Mouse (Mus musculus) kidney, adult 18-20 months (tissue): Measurements from ENCODE around the gene Timm23.
"Not testable (repeated sequence)": the region's sequence is repeated elsewhere in the genome, so short reads cannot be mapped to it uniquely, and the experiment has no call there.

Source experiments
- DNase-seq: peaks from one replicate; pipeline ENCODE4 v3.0.0; 2021

The Timm23 gene

DNA sequence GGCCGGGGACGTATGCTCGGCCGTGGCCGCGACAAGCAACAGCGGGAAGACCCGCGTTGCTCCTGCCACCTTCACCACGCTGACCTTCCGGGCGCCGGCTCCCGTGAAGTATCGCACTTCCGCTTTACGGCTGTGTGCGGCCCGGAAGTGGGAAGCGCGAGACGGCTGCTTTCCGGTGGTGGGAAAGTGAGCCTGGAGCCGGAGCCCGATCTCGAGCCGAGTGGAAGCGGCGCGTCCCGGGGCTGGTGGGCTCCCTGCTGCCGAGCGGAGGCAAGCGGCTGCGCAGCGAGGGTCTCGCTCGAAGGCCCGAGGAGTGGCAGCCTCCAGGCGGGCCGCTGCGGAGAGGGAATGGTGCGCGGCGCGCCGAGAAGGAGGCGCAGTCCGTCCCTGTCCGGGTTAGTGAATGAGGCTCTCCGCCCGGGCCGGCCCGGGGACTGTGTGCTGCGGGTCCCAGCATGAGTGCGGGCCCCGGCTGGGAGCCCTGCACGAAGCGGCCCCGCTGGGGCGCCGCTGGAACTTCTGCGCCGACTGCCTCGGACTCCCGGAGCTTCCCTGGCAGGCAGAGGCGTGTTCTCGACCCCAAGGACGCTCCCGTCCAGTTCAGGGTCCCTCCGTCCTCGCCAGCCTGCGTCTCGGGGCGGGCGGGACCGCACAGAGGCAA, at the start of gene Timm23, which contains the start of gene Parg:
Timm23 (minus strand) TSS at position 108 of the 661 bp plus-strand sequence.
Parg (plus strand) TSS at position 159 of the 661 bp plus-strand sequence.
- peak; percentile 91 for DNase-seq

DNA sequence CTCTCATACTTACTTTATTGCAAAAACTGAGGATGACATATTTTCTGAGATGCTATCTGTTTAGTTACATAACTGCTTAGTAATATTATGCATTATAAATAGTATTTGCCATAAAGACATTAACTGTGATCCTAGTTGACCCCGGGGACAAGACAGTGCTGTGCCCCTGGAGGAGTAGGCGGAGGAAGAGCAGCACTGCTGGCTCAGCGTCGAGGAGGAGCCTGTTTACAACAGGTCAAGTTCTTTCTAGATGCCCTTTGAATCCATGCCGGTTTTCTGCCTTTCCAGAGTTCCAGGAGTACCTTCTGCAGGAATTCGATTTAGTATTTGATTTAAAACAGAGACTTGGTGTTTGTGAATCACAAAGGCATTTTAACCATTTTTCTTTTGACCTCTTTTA, 47.9 kb upstream of the Timm23 start:
- peak; percentile 12 for DNase-seq

DNA sequence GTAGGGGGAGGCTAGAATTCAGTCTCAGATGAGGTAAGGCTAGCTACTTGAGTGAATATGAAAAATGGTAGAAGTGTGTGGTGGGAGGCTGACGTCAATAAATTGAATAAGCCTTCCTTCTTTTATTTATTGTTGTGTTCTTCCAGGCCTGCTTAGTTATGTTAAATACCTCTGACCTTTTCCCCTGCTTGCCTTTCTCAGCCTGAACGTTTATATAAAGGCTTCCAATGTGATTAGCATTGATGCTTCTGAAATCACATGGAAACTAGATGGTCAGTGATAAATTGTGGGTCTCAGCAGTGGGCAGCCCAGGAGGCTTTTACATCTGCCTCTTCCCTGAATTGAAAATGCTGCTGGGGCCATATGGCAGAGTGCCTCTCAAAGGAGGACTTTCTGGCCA, 44.3 kb upstream of the Timm23 start:
- no peak for DNase-seq

DNA sequence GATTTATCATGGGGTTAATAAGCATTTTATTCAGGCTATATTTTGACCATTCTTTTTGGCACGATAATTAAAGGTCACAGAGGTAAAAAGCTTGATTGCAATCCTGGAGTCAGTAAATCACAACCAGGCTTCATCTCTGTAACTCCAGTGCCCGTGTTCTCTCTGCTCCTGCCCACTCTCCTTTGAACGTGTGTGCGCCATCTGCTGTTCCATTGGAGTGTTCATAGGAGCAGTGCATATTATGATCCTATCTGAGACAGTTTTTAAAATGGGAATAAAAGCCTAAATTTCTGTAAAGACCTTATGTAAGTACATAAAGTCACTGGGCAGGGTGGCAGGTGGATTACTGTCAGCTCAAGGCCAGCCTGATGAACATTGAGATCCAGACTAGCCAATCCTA, 40.7 kb upstream of the Timm23 start:
- DNase-seq = no peak

DNA sequence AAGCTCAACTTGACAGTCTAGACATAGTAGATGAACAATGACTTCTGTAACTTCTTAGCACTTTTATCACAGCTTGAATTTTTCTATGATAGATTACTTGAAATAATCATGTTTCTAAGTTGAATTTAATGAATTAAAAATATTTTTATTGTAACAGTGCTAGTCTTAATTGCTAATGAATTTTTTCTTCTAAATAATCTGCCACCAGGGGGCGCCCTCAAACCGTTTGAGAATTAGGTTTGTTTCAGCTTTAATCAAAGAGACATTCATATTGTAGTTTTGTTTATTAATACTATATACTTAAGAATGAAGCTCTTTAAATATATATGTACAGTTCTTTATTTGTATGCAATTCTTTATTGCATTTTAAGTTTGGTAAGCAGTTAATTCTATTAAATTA, 27.3 kb upstream of the Timm23 start:
- peak; percentile 57 for DNase-seq

DNA sequence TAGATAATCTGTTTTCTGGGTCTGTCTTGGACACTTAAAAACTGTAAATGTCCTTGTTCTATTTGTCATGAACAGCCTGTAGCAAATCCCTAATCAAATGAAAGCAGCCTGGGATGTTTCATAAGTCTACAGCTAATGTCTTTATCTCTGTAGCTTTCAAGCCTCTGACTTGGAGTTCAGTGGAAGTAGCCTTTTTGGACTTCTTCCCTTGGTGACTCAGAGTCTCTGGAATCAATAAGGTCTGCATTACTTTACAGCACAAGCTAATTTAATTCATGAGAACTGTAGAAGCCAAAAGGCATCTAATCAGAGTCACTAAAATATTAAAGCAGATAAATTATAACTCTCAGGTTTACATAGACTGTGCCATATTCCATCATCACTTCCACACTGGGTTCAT, 24.9 kb upstream of the Timm23 start:
- DNase-seq = no peak

DNA sequence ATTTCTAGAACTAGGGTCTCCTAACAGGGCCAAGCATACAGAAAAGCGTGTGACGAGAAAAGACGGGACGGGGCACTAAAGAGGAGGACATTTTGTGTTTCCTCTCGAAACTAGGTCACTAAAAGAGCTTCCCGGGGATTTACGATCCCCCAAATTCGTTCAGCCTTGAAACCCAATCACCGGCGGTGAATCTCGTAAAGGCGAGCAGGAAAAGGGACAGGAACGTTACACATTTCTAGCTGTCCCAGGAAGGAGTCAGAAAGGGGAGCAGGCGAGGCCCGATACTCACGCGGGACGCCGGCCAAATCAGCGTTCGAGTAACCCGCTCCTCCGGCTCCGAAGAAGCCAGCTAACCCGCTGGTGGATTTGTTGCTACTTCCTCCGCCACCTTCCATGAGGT, 344 bp downstream of the Timm23 start:
- DNase-seq = no peak

DNA sequence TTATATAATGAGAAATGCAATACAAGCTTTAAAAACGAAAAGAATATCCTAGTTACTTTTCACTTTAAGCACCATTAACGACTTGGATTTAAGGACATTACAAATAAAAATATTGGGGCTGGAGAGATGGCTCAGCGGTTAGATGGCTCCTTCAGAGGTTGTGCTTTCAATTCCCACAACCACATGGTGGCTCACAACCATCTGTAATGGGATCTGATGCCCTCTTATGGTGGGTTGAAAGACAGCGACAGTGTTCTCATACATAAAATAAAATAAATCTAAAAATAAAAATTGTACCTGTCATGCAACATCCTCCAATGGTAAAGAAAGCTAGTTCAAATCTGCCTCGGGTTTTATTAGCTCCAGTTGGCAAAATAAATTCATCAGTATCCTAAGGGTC, 8.1 kb downstream of the Timm23 start:
- not testable (repeated sequence) for DNase-seq

DNA sequence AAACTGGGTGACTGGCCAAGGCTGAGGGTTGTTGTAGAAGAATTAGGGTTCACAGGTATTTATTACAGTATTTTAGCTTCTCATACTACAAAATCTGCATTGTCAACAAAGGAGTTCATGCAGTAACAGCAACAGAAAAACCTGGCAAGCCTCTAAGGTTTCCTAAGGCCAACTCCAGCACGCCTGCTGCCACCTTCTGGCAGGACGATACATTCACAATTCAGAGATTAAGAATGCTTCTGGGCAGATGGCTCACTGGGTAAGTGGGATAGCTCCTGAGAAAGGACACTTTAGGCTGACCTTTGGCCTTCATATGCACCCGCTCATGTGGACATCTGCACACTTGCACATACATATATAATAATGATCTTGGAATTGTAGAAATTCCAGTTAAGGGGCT, 9.3 kb downstream of the Timm23 start:
- DNase-seq = peak; percentile 60

DNA sequence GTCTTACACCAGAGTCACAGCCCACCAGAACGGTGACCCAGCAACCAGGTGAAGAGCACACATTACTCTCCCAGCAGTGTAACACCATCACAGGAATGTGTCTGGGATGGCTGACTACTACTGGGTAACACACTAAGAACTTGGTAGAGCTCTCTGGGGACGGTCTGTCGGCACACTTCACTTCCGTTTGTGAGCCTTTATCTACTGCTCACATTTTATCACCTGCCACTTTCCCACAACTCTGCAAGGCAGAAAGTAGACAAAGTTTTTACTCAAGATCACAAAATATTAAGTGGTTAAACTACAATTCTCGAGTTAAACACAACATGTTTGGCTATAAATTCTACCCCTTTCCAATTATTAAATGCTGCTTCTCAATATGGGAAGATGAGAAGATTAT, 9.8 kb downstream of the Timm23 start:
- DNase-seq = no peak

DNA sequence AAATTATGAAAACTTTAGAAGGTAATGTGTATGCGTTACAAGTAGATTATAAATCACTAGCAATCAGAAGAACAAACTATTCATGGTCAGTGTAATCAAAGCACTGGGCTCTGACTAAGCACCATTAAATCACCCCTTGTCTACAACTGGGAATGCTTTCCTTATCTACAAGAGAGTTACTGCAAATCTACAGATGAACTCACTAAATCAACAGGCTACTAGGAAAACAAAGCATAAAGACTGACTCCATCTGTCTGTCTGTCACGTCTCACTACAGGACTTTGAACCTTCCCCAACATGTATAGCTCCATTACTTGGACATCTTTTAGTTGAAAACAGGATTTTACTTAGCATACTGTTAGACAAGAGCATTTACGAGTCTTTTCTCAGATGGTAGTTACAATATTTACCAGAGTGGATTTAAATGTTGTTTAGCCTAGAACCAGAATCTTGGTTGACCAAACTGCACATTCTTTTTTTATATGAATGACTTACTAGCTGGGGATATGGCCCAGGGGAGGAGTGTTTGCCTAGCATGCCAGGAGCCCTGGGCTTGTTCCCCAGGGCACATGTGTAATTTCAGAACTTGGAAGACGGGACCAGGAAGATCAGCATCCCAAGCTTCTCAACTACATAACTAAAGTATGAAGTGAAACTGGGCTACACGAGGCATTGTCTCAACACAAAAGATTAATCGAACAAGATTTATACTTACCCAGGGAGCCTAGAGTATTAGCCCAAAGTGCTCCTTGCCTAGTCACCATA, 10.9 kb downstream of the Timm23 start:
- DNase-seq = no peak

DNA sequence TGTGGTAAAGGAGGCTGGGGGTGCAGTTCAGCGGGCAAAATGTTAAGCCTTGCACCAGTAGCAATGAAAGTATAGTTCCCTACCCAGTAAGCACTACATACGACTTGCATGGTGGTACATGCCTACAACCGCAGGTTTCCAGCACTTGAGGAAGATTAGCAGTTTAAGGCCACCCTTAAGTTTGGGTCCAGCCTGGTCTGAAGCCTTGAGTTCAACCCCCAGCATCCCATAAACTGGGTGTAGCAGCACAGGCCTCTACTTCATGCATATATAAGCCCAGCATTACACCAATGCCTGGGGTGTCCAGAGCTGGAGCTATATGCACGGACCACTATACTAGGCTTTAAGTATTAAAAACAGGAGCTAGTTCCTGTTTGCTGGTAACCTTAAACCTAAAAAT, 17.9 kb downstream of the Timm23 start:
- no peak for DNase-seq

DNA sequence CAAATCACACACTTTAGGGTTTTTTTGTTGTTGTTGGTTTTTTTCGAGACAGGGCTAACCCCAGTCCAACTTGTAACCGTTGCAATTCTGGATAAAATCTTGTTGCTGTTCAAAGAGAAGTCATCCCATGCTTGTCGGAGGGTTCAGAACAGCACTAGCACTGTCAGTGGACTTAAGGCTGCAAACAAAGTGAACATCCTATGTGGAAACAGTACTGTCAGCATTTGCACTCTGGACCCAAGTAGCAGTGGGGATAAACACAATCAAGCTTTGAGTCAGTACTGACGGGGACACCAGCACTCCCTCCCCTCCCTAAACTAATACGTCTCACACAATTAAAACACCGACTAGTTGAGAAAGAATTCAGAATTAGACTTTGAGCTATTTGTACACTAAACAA, 20.8 kb downstream of the Timm23 start:
- no peak for DNase-seq

DNA sequence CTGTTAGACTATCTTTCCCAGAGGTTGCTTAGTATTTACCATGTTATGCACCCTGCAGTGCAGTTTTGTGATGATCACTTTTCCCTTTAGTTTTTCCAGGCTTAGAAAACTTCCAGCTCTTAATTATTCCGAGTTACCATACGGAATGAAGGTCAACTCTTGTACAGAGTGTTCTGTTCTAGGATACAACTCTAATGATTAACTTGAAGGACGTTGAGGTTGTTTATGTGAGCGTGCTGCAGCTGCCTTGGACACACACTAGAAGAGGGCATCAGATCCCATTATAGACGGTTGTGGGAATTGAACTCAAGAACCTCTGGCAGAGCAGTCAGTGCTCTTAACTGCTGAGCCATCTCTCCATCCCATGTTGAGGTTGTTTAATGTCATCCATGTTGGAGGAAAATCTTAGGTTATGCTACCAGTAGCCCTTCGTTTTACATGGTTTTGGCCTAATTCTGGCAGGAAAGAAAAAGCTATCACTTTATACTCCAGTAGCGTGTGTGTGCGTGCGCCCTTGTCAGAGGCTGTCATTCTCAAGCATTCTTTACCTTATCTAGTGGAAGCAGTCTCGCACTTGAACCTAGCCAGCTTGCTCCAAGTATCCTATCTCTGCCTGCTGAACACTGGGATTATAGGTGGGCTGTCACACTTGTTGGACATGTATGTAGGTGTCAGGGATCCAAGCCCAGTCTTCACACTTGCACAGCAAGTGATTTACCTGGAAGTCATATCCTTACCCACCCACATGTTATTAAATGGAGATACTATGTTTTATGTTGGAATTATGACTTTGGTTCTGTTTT, 22.1 kb downstream of the Timm23 start:
- DNase-seq = peak; percentile 36

DNA sequence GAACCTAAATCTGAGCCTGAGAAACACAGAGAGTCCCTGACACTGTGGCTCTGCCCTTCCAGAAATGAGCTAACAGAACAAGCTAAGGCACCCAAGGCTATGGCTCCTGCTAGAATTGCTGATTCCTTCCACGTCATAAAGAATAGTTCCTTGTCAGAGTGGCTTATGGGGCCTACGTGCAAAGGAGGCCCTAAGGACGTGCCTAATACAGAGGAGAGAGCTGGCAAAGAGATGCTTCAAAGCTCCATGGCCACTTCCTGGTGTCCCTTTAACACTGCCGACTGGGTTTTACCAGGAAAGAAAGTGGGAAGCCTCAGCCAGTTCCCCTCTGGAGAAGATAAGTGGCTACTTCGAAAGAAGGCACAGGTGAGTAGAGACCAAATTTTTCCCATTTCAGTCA, 25.1 kb downstream of the Timm23 start:
- not testable (repeated sequence) for DNase-seq

DNA sequence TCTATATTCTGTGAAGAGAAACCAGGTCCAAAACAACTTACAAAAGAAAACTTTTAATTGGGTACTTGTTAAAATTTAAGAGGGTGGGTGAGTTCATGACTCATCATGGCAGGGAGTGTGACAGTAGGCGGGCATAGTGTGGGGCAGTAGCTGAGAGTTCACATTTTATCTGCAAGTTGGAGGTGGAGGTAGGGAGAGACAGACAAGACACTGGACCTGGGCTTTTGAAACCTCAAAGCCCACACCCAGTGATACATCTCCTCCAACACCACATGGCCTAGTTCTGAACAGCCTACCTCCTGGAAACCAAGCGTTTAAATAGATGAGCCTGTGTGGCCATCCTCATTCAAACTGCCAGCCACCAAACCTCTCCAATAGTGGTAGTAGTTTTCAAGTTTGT, 26.4 kb downstream of the Timm23 start:
- DNase-seq = no peak

DNA sequence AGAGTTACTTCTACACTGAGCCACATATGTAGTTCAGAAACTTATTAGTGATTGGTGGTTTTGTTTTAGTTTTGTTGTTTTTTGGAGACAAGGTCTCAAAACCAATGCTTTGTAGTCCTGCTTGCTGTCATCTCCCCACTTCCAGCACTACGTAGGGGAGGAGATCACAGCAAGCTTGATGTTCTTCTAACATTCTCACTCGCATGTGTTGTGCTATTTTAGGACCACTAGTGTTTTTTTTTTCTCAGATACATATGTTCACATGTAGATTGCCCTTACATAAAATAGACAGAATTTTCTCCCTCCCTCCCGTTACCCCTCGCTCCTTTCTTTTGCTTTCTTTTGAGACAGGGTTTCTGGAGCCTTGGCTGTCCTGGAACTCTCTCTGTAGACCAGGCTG, 31.6 kb downstream of the Timm23 start:
- DNase-seq = no peak

DNA sequence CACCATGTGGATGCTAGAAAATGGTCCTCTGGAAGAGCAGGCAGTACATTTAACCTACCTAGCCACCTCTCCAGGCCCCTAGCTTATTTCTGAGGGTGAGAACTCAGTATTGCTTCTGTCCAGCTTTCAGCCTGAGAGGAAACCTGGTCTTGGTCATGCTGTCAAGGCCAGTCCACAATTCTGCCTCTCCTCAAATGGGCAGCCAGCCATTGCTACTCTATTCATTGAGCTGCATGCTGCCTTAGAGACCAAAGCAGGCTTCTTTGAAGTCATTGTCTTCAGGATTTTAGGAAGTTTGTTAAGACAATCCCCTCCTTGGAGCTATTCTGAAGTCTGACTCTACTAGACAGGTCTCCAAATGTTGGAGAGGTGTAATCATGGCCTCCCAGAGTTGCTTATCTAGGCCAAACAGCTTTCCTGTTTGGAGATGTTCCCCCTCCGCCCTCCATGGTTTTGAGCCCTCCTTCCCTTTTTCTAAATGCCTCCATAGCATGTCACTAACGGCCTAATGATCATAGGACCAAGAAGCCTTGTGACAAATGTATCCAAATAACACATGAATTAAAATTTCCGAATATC, 33.0 kb downstream of the Timm23 start:
- no peak for DNase-seq

DNA sequence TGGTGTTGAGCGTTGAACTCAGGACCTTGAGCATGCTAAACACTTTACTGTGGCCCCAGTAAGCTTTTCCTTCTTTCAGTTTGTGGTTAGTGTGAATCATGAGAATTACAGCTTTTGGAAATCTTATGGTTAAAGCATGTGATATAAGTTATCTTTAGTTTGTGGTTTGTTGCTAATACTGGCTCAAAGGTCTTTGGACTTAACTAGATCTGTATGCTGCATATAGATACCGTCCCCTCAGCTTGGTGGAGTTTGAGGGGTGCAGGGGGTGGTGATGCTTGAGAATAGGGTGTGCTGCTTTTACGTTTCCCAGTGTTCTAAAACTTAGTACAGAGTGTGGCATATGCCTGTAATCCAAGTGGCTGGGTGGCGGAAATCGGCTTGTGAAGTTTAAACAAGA, 34.4 kb downstream of the Timm23 start:
- DNase-seq = no peak

DNA sequence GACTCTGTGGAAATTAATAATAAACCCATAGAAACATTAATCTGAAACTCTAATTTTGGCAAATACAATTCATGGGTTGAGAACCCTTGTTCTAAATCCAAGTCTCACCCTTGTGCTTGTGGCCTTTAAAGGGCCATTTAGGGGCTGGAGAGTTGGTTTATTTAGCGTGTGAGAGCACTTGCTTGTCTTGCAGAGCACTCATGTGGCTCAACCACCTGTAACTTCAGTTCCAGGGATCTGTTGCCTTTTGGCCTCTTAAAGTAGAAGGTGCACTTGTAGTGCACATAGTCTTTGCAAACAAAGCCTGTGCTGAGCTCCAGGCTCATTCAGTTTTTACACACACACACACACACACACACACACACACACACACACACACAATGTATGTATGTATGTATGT, 34.9 kb downstream of the Timm23 start:
- DNase-seq = no peak

DNA sequence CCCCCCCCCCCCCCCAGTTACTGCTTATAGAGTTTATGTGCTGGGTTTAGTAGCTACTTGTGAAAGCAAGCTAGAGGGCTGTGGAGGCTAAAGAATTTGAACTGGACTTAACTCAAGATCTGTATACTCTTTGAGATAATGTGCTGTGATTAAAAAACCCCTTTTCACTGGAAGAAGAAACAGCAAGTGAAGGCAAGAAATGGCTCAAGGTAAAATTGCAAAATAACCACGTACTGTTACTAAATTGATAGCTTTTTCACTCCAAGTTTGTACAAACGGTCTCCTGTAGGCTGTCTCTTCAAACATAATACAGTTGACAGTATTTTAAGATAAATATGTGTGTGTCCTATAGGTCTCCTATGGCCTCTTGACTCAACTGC, 35.6 kb downstream of the Timm23 start:
- DNase-seq = no peak

DNA sequence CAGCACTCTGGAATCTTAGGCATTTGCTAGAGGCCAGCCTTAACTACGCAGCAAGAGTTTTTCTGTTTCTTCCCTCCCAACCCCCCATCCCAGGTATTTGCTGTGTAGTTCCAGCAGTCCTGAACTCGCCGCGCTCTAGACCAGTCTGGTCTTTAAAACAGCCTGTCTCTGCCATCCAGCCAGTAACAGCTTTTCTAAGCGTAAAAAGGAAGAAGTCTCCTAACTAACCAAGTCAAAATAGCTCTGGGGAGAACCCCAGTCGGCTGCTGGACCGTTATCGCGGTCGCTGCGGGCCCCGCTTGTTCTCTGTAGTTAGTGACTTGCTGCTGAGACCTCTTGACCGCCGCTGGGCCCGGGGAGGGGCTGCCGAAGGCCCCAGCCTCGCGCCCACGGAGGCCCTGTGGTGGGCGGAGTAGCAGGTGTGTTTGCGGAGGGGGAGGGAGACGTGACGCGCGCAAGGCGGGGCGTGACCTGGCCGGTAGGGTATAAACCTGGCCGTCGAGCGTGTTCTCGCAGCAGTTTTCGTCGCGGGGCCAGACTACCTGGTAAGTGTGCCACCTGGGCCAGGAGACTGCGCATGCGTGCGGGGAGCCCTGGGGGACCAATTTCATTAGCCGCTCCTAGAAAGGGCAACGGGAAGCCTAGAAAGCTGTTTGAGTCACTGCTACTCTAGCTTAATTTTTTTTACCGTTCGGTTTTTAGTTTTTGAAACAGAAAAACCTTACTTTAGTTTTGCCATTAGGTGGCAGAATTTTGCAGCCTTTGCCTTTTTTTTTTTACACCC, 36.2 kb downstream of the Timm23 start:
- peak; percentile 94 for DNase-seq
